Comparison of ENCODE assay signal across 8 mouse cellular contexts in the genomic region with DNA sequence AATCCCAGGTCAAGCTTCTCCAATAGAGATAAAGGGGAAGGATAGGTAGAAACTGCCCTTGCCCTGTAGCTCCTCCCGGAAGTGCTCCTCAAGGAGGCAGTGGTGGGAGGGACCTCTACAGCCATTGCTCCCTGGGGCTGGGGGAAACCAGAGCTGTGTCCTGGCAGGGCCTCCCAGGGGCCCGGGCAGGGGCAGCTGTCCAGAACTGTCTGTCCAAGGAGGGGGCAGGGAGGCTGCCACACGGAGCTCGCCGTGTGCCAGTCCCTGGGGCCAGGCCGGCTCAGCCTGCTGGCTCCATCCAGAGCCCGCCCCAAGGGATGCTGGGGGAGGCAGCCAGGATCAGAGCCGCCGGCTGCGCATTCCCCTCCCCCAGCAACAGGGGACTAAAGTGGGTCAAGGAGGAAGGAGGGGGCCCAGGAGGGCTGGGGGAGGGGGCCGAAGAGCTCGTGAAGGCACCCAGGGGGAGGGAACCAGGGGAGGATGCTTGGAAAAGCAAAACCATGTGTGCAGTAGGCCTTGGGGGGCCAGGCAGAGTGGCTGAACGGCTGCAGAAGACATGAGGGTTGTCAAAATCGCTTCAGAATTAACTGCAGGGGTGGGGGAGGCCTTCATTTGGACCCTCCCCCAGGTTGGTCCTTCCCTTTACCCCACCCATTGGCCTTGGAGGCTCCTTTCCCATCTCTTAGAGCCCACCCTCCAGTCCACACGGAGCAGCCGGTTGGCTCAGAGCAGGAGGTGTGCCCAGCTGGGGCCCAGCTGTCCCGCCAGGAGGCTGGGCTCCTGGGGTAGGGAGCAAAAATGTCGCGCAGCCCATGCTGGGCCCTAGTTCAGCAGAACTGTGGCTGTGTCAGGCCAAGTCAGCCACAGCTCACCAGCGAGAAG. TPM values are rescaled to one million over a fixed set of nuclear protein-coding genes. Genes with fewer than 3 reads are reported as not detected.
A peak's percentile ranks its signal among the peaks of the same experiment; 100 is the strongest.
DNase-seq lines count a peak whose midpoint lies in the region; ATAC-seq and TF ChIP-seq lines count a peak whose summit lies in the region.
"Had no signal": no experiment of that assay in that cellular context is flagged by ENCODE, and none has a peak within 500 bp of the region (broad histone marks: within the 10 kb centered on the region; RNA-seq: fewer than 3 reads in every experiment).

No protein-coding gene starts in this region.

- no peak; the same call in 1 of the 2 replicates for TF ChIP-seq CTCF in gastrocnemius, adult 2 months (IDR thresholded peaks at IDR 0.05)

- peak overlapping the region; percentile 11 for H3K9ac ChIP-seq in hindbrain, embryonic 16.5 days (ENCODE audit: low read depth, low read length)
- peak overlapping the region; percentile 40; the same call in 1 of the 2 replicates for H3K9ac ChIP-seq in neural tube, embryonic 12.5 days

- intact Hi-C loops in gastrocnemius, adult 2 months (cut with DNase I), result loop anchor here (1.0 kb wide), 1 partner anchor 10 kb away; no protein-coding TSS in a partner anchor

- peak; percentile 85 for ATAC-seq in hindbrain, embryonic 16.5 days
- peak; percentile 73 for ATAC-seq in neural tube, embryonic 12.5 days (ENCODE audit: low FRiP score, low read depth)

- H3K4me3 ChIP-seq in gastrocnemius, adult 2 months, result peak overlapping the region; percentile 67
- peak overlapping the region; percentile 0; the same call in 1 of the 2 replicates for H3K4me3 ChIP-seq in hindbrain, embryonic 16.5 days (ENCODE audit: low read length)
- peak overlapping the region; percentile 15; the same call in 1 of the 2 replicates for H3K4me3 ChIP-seq in neural tube, embryonic 12.5 days

- H3K27ac ChIP-seq in gastrocnemius, adult 2 months, result peak overlapping the region; percentile 95
- H3K27ac ChIP-seq in hindbrain, embryonic 16.5 days (ENCODE audit: low read depth, low read length), result peak overlapping the region; percentile 65
- H3K27ac ChIP-seq in neural tube, embryonic 12.5 days, result peak overlapping the region; percentile 66

- no peaks in the 10 kb centered on the region for H3K9me3 ChIP-seq in hindbrain, embryonic 16.5 days (ENCODE audit: control insufficient read depth, low read length)
- H3K9me3 ChIP-seq in neural tube, embryonic 12.5 days, result no peaks in the 10 kb centered on the region

- H3K4me2 ChIP-seq in hindbrain, embryonic 16.5 days (ENCODE audit: low read length), result peak overlapping the region; percentile 34
- peak overlapping the region; percentile 60 for H3K4me2 ChIP-seq in neural tube, embryonic 12.5 days (replicated peaks)

- no peaks in the 10 kb centered on the region for H3K36me3 ChIP-seq in hindbrain, embryonic 16.5 days (ENCODE audit: control insufficient read depth, insufficient read depth, low read length)
- H3K36me3 ChIP-seq in neural tube, embryonic 12.5 days, result no peaks in the 10 kb centered on the region

- peaks cover 42% of the 10 kb centered on the region for H3K4me1 ChIP-seq in hindbrain, embryonic 16.5 days (ENCODE audit: control insufficient read depth, insufficient read depth, low read depth, low read length)
- H3K4me1 ChIP-seq in neural tube, embryonic 12.5 days, result peaks cover 61% of the 10 kb centered on the region

- no peaks in the 10 kb centered on the region for H3K27me3 ChIP-seq in hindbrain, embryonic 16.5 days (replicated peaks; ENCODE audit: control insufficient read depth, insufficient read depth, low read length)
- H3K27me3 ChIP-seq in neural tube, embryonic 12.5 days (replicated peaks), result no peaks in the 10 kb centered on the region

- 6% methylated on average over 20 of the region's 20 CpGs for WGBS in hindbrain, embryonic 16.5 days
- WGBS in neural tube, embryonic 12.5 days, result under 1% methylated on average over 20 of the region's 20 CpGs

- peak; percentile 59 for DNase-seq in adrenal gland, adult 8-10 months
- peak; percentile 65 to 74 for DNase-seq in cerebellum, postnatal 25 days
- DNase-seq in gastrocnemius, adult 2 months, result peak; percentile 94
- peak; percentile 50 for DNase-seq in liver
- no peak for DNase-seq in thymus, adult 18-20 months

RNA-seq across cellular contexts. Expression of gene Zfp423, which starts 20.8 kb away (rescaled TPM):
- 10 to 100 TPM; 18.3 to 47.9 (median 33.8) TPM for total RNA-seq in adrenal gland, adult 8-10 months (2022)
- 10 to 100 TPM; 13.0 to 15.6 TPM for total RNA-seq in gastrocnemius, adult 2 months (2021)
- 21.6 and 26.4 TPM in 2 replicates for polyA plus RNA-seq in hindbrain, embryonic 16.5 days (2015; fragmentation: Nextera tagmentation; extraction: Ambion mirVana)
- 47.4 and 48.5 TPM in 2 replicates for polyA plus RNA-seq in neural tube, embryonic 12.5 days (2016; fragmentation: Nextera tagmentation; extraction: Ambion mirVana)
- total RNA-seq: common myeloid progenitor, adult 5-6 weeks had no signal

Comparison
In these comparisons a context has a peak if more than half of its experiments do, and no peak if none do; other contexts are left out.
1. DNase-seq: peak in adrenal gland, adult 8-10 months (single experiment), cerebellum, postnatal 25 days (2 of 2), gastrocnemius, adult 2 months (single experiment) and liver (single experiment); none in thymus, adult 18-20 months (0 of 2).
2. H3K4me3 ChIP-seq: peak in every context shown above with its lines; median percentile 67 in gastrocnemius, adult 2 months; 15 in neural tube, embryonic 12.5 days; 0 in hindbrain, embryonic 16.5 days.
3. Peak in every context shown above with its lines, with median percentiles within 50 percentile points of each other: H3K27ac ChIP-seq.